Mouse (Mus musculus) erythroblast, embryonic 14.5 days (primary cell): ENCODE measurements at regions not wholly inside any gene's neighbourhood (a gene's known extent, or its start where the extent isn't known, plus 50 kb on each side); places are given as distances from the start of the nearest gene placed in this dataset.

Experiments used
- GATA1 ChIP-seq: IDR thresholded peaks from 2 replicates; pipeline ENCODE4 v1.6.1; 2012; ENCODE audit warnings: low read length, inconsistent platforms, mixed read lengths
- TAL1 ChIP-seq: IDR thresholded peaks from 3 replicates; pipeline ENCODE4 v1.6.1; 2012; ENCODE audit warnings: low read length, inconsistent platforms, mixed read lengths

- no peak for TF ChIP-seq GATA1
- no peak for TF ChIP-seq TAL1
These were observed 448.8 kb downstream of the Zfp536 start for GRCm38 (mm10) chr7:37324653-37325052.
